Mouse (Mus musculus): ENCODE results near the gene Nsd2.
"Not testable (repeated sequence)": the region's sequence is repeated elsewhere in the genome, so short reads cannot be mapped to it uniquely, and the experiment has no call there.

The Nsd2 gene

DNA sequence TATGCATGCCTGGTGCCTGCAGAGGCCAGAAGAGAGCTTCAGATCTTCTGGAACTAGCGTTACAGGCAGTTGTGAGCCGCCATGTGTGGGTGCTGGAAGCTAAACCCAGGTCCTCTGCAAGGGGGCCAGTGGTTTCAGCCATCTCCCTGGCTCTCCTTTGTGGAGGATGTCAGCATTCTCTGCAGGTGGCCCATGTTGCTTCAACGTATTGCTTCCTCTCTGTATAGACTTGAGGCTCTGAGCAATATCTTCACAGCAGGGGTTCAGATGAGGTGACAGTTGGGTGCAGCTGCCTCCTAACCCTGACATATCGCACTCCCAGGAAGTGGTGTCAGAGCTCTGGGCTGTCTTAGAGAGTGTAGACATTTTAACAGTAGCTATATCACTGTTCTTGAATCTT is 30.9 kb downstream of the Nsd2 start:
- DNase-seq (ENCODE audit: low spot score in 2 of 2), result no peak

DNA sequence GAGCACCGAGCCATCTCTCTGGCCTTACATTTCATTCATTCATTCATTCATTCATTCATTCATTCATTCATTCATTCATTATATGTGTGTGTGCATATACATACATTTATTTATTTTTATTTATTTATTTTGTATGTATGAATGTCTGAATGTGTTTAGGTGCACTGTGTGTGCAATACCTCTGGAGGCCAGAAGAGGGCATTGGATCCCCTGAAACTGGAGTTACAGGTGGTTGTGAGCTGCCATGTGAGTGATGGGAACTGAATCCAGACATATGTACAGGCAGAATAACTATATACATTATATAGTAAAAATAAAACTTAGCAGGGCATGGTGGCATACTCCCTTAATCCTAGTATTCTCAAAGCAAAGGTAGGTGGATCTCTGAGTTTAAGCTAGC is 32.6 kb downstream of the Nsd2 start:
- DNase-seq (ENCODE audit: low spot score in 2 of 2), result no peak

DNA sequence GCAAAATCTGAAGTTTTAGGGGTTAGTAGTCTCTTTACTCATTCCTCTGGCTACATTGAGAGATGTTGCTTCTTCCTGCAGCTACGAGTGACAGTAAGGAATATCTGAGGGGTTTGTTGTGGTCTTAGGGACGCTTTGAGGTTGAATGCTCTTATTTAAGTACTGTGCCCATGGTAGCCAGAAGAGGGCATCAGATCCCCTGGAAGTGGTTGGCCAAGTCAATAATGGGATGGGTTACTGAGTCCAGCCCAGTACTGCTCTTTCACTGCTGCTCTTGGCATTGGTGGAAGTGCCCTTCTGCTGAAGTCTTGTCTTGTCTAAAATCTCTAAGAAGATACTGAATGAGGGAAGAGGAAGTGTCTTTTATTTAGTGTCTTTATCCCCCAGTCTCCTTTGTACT is 33.5 kb downstream of the Nsd2 start:
- DNase-seq (ENCODE audit: low spot score in 2 of 2), result no peak

DNA sequence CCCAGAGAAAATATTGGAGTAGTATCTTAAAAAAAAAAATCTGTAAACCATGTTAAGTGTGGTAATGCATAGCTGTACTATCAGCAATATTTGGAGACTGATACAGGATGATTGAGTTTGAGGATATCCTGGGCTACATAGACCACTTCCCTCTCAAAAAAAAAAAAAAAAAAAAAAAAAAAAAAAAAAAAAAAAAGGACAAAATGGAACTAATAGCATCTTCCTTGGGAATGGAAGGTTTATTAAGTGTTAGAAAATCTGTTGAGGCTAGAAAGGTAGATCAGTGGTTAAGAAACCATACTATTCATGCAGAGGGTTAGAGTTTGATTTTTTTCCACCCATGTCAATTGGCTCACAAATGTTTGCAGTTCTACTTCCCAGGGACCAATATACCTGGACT is 37.2 kb downstream of the Nsd2 start:
- no peak for DNase-seq (ENCODE audit: low spot score in 2 of 2)

DNA sequence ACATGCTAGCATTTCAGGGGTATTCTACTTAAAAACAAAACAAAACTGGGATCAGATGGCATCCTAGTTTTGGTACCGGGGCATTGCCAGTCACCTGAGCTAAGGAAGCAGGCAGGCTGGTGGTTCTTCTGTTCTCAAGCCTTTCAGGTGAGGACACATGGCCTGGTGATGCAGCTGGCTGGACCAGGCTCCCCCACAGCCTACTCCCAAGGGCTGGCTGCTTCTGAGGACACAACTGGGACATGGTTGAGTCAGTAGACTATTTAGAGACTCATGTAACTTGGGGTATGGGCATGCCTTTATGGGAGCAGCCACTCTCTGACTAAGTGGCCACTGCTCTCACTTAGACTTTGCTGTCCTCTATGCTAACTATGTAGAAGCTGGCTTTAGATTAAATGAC is 54.9 kb downstream of the Nsd2 start:
- DNase-seq (ENCODE audit: low spot score in 2 of 2), result no peak

DNA sequence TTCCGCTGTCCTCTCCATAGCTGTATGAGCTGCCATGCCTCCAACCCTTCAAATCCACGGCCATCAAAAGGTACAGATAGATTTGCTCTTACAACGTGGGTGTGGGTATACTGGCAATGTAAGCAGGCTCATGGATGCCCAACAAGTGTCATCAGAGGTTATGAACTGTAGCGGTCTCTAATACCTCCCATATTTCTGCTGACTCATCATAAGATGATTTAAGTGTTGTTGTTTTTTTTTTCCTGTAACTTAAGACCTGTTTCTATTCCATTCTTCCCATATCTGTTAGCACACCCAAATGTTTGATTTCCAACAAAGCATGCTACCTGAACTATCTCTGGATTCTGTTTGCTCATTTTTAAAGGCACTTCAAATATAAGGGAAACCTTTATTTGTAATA is 60.6 kb downstream of the Nsd2 start:
- DNase-seq (ENCODE audit: low spot score in 2 of 2), result no peak

DNA sequence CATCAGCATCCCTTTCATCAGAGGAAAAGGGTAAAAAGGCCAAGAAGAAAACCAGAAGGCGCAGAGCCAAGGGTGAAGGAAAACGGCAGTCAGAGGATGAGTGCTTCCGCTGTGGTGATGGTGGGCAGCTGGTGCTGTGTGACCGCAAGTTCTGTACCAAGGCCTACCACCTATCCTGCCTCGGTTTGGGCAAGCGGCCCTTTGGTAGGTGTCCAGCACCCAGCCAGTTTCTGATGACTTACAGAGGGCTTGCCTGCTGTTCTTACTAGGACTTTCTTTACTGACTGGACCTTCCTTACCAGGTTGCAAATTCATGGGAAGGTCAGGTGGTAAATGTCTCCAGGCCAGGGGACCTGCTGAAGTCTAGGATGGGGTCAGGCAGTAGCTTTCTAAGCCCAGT is 72.9 kb downstream of the Nsd2 start:
- DNase-seq (ENCODE audit: low spot score in 2 of 2), result no peak

DNA sequence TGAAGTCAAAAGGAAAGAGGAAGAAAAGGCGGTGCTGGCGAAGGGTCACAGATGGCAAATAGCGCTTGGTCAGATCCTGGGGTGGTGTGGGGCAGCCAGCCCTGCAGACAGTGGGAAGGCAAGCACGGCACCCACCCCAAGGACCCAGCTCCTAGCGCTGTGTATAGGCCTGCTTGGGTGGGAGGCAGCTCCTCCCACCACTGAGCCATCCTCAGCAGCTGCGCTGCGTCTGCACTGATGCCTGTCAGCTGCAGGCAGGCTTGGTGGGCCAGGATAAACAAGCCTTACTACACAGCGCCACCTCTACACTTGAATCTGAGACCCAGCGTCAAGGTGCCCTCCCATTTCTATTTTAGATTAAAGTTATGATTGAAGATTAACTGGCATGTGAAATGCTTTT is 74.6 kb downstream of the Nsd2 start:
- DNase-seq (ENCODE audit: low spot score in 2 of 2), result no peak

DNA sequence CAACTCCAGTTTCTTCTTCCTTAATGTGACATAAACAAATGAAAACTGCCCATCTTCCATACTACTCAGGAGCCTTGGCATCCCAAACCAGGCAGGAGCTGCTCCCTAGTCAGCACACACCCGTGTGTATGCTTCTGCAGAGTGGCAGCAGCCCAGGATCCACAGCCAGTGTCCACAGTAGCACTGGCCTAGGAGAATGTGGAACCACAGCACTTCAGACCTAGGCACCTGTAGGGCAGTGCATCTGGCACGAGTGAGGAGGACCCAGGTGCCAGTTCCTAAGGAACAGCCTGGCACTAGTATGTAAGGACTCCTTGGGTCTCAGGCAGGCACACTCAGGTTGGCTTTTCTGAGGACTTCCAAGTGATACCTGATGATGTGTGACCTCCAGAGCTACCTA is 76.6 kb downstream of the Nsd2 start:
- no peak for DNase-seq (ENCODE audit: low spot score in 2 of 2)

DNA sequence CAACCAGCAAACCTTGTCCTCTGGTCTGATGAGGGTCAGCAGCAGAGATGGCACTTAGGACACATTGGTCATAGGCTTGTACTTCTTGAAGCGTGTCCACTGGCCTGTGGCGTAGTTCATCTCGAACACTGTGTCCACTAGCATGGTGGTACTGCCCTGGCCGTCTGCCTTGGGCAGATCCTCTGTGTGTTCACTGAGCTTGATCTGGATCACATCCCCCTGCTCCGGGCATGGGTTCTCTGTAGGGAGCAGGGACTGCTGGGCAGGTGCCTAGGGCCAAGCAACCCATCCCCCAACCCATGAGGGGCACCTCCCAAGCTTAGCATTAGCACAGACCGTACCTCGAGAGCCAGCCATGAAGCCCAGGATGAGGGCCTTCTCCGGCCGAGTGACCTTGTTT is 78.1 kb downstream of the Nsd2 start:
- no peak for DNase-seq (ENCODE audit: low spot score in 2 of 2)

DNA sequence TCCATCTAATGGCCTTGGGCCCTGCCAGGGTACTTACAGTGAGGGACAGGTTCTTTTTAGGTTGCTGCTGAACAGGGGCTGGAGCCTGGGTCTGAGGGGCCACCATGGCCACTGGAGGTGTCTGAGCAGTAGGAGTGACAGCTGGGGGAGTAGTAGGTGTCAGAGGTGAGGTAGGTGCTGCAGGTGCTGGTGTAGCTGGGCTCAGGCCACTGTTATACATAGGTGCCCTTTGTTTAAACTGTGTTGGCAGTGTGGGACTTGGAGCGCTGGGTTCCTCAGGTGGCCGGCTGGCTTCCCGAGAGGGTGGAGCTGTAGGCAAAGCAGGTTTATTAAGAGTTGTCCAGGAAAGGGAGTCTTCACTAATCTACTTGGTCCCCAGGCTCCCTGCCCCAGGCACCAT is 78.7 kb downstream of the Nsd2 start:
- no peak for DNase-seq (ENCODE audit: low spot score in 2 of 2)

DNA sequence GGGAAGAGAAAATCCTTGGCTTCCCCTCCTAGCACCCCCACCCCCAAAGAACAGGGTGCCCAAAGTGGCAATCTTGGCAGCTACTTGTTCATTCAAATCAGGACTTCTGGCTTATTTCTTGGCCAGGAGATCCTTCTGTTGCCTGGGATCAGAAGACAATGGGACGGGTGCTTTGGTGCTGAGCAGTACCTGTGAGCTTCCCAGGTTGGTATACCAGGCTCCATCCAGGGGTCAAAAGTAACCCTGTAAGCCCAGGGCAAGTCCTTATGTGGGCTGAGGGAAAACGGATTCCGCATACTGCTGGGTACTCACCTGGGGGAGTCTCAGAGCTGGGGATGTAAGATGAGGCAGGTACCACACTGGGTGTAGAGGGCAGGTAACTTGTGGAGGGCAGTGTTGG is 79.6 kb downstream of the Nsd2 start:
- no peak for DNase-seq (ENCODE audit: low spot score in 2 of 2)

DNA sequence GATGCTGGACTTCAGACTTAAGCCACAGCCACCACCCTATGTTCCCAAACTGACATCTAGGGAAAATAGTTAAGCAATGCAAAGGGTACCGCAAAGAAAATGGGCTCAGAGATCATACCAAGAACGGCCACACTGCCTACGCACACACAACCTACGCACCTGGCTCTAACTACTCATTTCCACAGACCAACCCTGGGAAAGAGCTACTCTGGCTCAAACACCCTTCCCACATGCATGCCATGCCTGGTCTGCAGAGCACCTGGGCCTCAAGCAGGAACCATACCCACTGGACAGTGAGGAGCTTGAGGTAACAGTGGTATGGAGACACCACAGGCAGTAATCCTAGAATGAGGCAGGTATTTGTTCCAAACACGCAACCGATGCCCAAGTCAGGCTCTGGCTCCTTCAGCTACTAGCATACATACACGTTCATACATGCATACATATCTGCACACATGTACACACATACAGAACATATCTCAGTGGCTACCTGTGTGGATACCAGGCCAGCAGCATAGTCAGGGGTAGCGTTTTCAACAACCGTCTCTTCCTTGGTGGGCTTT is 80.3 kb downstream of the Nsd2 start:
- DNase-seq (ENCODE audit: low spot score in 2 of 2), result no peak

DNA sequence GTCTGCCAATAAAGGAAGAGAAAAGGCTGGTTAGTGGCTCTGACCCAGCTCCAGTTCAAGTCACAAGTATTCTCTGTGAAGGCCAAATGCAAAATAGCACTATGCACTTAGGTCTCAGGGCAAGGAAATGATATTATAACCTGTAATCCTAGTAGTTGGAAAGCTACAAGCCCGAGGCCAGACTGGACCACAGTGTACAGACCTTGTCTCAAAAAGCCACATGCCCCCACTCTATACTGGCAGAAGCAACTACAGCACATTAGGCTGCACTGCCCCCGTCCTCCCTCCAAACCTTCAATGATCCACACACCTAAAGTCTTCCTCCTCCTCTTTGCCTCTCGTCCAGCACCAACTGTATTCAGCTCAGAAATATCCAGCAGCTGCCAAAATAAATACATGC is 80.8 kb downstream of the Nsd2 start:
- DNase-seq (ENCODE audit: low spot score in 2 of 2), result no peak

DNA sequence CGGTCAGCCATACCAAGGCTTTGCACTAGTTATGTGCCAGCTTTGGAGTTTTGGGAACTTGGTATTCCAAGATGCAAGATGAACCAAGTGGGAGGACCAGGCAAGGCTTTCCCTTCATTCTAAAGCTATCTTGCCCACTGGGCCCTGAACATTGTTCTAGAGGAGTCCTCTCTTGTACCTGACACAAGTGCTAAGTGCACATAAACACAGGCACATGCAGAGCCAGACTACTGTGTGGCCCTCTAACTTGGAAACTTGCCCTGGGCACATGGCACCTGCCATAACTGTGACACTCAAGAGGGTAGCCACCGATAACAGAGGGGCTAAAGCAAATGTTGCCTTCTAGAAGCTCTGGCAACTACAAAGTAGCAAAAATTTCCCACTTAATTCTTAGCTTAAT is 82.2 kb downstream of the Nsd2 start:
- DNase-seq (ENCODE audit: low spot score in 2 of 2), result no peak

DNA sequence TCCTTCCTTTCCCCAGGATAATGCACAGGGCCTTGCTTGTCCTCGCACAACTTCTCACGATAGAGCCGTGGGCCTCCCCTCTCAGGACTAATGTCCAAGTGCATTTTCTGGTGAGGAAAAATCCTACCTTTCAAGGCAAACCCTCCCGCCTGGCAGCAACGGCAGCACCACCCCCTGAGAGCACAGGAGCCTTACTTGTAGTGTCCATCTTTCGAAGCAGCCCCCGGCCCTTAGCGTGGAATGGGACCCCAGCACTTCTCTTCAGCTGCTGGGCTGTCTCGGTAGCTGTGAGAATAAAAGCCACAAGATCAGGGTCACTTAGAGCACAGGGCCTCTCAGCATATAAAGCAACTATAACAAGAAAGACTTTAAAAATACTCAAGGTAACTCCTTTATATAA is 82.7 kb downstream of the Nsd2 start:
- no peak for DNase-seq (ENCODE audit: low spot score in 2 of 2)

DNA sequence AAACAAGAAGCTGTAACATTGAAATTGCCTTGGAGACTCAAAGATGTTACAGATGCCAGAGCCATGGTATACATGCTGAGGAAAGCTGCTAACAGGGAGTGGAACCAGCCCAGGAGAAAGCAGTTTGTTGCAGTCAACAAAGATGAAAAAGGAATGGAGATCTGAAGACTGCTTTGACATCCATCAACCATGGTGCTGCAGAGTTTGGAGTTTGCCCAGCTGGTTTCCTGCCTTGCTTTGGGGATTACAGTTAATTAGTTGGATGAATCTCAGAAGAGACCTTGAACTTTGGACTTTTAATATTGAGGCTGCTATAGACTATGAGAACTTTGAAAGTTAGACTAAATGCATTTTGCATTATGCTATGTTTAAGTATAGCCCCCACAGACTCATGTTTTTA is 94.5 kb downstream of the Nsd2 start:
- DNase-seq (ENCODE audit: low spot score in 2 of 2), result not testable (repeated sequence)

DNA sequence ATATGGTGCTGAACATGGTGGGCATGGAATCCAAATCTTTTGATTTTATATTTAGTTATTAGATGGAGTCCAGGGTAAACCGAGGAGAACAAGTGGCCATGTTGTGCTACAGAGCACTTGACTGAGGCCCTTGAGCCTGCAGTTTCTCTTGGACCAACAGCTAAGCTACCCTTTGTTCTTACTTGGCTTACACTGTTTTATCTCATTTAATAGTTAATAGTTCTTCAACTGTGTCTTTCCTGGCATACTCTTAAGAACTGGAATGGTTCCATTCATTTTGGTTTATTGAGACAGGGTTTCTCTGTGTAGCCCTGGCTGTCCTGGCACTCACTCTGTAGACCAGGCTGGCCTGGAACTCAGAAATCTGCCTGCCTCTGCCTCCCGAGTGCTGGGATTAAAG is 96.1 kb downstream of the Nsd2 start:
- DNase-seq (ENCODE audit: low spot score in 2 of 2), result not testable (repeated sequence)

DNA sequence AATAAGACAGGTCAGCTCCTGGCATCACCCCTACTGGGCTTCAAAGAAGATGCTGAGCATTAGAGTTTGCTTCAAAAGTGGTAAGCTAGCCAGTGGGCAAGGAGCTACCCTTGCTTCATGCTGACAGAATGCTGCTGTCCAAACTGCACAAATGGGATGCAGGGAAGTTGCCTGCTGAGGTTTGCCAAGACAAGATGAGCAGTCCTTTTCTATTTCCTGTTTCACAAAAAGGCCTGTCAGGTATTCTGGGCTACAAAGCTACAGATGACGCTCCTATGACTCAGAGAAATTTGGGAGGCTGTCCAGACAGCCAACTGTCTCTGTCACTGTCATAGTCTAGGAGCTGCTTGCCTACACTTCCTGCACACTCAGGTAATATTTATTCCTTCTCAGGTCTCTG is 98.9 kb downstream of the Nsd2 start:
- DNase-seq (ENCODE audit: low spot score in 2 of 2), result no peak

DNA sequence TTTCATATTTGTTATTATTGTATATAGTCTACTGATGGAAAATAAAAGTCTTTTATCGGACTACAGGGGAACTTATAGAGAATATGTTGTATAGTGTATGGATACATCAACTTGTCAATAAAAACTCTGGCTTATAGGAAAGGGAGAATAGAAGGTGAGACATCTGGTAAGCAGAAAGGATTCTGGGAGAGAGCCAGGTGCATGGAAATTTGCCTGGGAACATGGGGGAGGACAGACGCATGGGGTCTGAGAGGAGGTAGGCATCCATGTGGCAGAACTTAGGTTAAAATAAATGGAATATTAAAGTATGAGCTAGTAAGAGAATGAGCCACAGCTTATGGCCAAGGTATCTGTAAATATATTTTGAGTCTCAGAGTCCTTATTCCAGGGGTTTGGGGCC is 99.5 kb downstream of the Nsd2 start:
- DNase-seq (ENCODE audit: low spot score in 2 of 2), result no peak

DNA sequence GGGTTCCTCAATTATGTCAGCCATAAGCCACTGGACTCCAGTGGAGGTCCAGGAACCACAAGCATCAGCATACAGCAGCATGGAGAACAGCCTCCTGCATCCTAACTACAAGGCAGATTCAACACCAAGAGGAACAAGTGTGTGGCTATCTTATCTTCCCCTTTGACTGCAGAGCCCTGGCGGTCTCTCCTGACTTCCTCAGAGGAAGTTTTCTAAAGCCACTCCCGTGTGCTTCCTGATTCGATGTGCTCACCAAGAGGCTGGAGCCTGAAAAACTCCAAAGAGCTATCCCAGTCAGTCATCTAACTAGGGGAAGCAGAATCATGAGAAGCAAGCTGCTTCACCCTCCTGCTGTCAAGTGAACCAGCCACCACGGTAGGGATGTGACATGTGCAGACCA is 100.4 kb downstream of the Nsd2 start:
- DNase-seq (ENCODE audit: low spot score in 2 of 2), result no peak

DNA sequence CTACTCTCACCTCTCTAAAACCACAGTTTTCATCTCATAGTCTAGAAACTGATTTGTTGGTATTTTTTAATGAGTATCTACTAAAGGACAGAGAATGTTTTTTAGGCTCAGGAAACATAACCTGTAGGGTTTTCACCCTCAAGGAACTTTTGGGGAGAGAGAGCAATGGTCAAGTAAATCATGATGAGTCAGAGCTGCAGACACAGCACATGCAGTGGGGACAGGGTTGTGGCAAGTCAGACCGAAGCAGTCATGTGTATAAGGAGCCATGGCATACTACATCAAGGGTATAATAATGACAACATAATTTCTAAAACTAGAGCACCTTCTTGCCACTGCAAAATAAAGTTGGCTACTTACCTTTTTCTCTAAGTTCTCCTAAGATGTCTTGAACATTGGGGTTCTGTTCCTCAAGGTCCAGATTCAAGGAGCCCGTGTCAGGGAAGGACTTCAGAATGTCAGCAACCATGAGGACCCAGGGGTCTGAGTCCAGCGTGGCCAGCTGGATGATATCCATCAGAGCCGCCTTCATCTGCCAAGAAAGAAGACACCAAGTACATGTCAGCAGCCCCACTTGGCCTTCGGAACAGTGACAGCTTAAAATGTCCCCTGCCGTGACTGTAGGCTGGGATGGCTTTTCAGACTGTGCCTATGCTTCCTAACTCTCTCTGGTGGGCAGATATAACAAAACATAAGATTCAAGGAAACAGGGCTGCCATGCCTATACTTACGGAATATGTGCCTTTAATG is 101.1 kb downstream of the Nsd2 start:
- no peak for DNase-seq (ENCODE audit: low spot score in 2 of 2)

DNA sequence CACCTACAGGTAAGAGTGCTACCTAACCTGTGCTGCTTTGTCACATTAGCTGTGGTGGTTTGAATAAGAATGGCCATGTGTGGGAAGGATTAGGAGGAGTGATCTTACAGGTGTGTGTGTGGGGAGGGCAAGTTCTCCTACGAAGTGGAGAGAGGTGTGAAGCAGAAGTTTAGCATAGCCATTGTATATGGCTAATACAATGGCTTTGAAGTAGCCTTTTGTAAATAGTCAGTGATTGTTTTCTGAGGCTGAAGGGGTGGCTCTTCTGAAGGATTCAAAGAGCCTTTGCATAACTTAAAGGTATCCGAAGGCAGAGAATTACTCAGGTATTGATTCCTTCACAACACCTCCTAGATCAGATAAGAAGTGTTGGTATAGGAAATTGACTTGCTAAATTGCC is 102.0 kb downstream of the Nsd2 start:
- no peak for DNase-seq (ENCODE audit: low spot score in 2 of 2)

DNA sequence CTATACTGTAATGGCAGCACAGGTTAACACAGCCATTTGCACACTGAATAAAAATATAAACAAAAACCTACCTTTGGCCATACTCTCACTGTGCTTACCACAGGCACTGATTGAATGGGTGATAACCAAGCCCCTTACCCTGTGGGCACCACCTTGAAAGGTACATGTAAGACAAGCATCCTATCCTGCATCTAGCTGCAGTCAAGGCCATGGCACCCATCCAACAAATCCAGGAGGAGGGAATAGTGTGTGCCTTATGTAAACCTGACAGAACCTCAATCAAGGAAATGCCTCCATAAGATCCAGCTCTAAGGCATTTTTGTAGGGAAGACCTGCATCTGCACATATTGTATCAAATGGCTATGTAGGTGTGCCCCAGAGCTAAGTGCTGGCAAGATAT is 105.6 kb downstream of the Nsd2 start:
- DNase-seq (ENCODE audit: low spot score in 2 of 2), result no peak
